Mouse (Mus musculus) liver, adult 2 months (tissue): ENCODE measurements around the gene Disc1.
A peak's percentile ranks its signal among the peaks of the same experiment; 100 is the strongest.

Source experiments
- CTCF ChIP-seq: fragments of 200-500 bp; IDR thresholded peaks from 2 replicates; pipeline ENCODE4 v1.5.1; 2011; ENCODE audit warnings: low read depth, low read length, control low read depth
- POLR2A ChIP-seq: fragments of 200-500 bp; IDR thresholded peaks from 2 replicates; pipeline ENCODE4 v1.6.1; 2011; ENCODE audit warnings: low read length, control low read depth; ENCODE audit not compliant: insufficient read depth; ENCODE audit errors: extremely low read depth

- TF ChIP-seq POLR2A (no peak), CTCF (peak; percentile 85)
Observed at GRCm38 (mm10) chr8:125052026-125052425, 2.0 kb upstream of the Disc1 start.
